Mouse (Mus musculus) limb, embryonic 11.5 days (tissue): ENCODE data around the gene Lta. TPM values are rescaled to one million over a fixed set of nuclear protein-coding genes. Genes with fewer than 3 reads are reported as not detected.

ENCODE experiments used
- ATAC-seq: fragments of 200-750 bp; cut with Nextera tagmentation; 2 replicates; pipeline ENCODE4 v1.8.0; 2017; ENCODE audit warnings: low read depth; ENCODE audit not compliant: insufficient number of reproducible peaks, low FRiP score, low TSS enrichment
- DNase-seq: peaks from one replicate; pipeline ENCODE4 v3.0.0-alpha.2; 2015; ENCODE audit warnings: low spot score
- H3K27ac ChIP-seq: fragments of 300-500 bp; sonication (generic); replicated peaks from 2 replicates; pipeline ENCODE4 v1.5.1; 2014; ENCODE audit warnings: low read depth, mild to moderate bottlenecking, low read length
- H3K27me3 ChIP-seq: fragments of 300-500 bp; sonication (generic); 2 replicates; pipeline ENCODE4 v1.6.1; 2014; ENCODE audit warnings: mild to moderate bottlenecking, low read length, mixed read lengths; ENCODE audit not compliant: control insufficient read depth, insufficient read depth
- H3K36me3 ChIP-seq: fragments of 300-500 bp; sonication (generic); 2 replicates; pipeline ENCODE4 v1.6.1; 2014; ENCODE audit warnings: mild to moderate bottlenecking, low read length, moderate library complexity, mixed read lengths; ENCODE audit not compliant: control insufficient read depth, insufficient read depth
- H3K4me1 ChIP-seq: fragments of 300-500 bp; sonication (generic); 2 replicates; pipeline ENCODE4 v1.6.1; 2014; ENCODE audit warnings: low read length, mixed read lengths; ENCODE audit not compliant: control insufficient read depth, insufficient read depth
- H3K4me2 ChIP-seq: fragments of 300-500 bp; sonication (generic); 2 replicates; pipeline ENCODE4 v1.6.1; 2014; ENCODE audit warnings: low read depth, mild to moderate bottlenecking, moderate library complexity; ENCODE audit not compliant: severe bottlenecking
- H3K4me3 ChIP-seq: fragments of 300-500 bp; sonication (generic); 2 replicates; pipeline ENCODE4 v1.5.1; 2014; ENCODE audit warnings: low read depth, low read length
- H3K9ac ChIP-seq: fragments of 300-500 bp; sonication (generic); 2 replicates; pipeline ENCODE4 v1.6.1; 2014; ENCODE audit warnings: mild to moderate bottlenecking, low read length
- H3K9me3 ChIP-seq: fragments of 300-500 bp; sonication (generic); 2 replicates; pipeline ENCODE4 v1.6.1; 2016; ENCODE audit warnings: low read length; ENCODE audit not compliant: control insufficient read depth
- WGBS: fragments of 180-500 bp; shearing (Covaris S2); extraction: QIAGEN DNeasy Blood & Tissue Kit; methylation state at CpG from one replicate; pipeline ENCODE4 v1.1.7; 2014; 5-methylcytosine and 5-hydroxymethylcytosine counted together
- polyA plus RNA-seq: library from polyadenylated mRNA; unstranded; fragments of >200 nt; fragmentation: Nextera tagmentation; extraction: Ambion mirVana; gene quantifications from 2 replicates; pipeline ENCODE4 v1.2.1, GENCODE M21; 2014

The Lta gene
- polyA plus RNA-seq: 0.11 and 0.27 TPM in 2 replicates

DNA sequence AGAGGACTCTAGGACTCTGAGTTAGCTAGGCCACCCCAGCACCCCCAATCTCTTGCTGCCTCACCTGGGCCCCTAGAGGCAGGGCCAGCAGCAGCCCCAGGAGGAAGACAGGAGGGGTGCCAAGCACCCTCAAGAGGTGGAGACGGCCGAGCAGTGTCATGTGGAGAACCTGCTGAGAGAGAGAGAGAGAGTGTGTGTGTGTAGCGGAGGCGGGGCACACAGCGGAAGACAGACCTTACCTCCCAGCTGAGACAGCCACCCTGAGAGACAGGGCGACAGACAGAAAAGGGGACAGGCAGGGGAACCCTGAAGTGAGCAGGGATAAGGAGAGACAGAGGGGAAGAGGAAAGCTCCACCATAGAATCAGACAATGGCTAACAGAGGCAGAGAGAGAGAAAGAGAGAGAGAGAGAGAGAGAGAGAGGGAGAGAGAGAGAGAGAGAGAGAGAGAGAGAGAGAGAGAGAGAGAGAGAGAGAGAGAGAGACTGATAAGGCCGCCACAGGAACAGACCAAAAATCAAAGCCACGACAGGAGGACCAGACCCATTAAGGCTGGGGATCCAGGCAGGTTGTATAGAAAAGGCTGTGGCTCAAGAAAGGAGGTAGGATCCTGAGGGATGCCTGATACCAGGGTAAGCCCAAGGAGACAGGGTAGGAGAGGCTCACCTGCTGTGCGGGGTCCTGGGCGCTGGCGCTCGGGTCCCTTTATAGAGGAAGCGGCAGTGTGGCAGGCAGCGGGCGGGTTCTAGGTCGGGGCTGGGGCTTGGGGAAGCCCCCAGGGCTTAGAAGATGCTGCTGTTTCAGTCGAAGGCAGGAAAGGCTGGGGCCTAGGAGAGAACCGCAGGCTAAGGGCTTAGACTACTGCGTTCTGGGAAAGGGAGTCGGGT lies at the start of gene Lta:
TSS of gene Lta (minus strand) at position 858 of the 886 bp plus-strand sequence.
- Histone ChIP-seq H3K9me3 (no peaks in the 10 kb centered on the region), H3K36me3 (no peaks in the 10 kb centered on the region), H3K27ac (no peak within 1 kb of the TSS), H3K4me1 (no peaks in the 10 kb centered on the region), H3K27me3 (peaks cover 18% of the 10 kb centered on the region; the same call in 1 of the 2 replicates), H3K9ac (no peak within 1 kb of the TSS), H3K4me3 (no peak within 1 kb of the TSS), H3K4me2 (no peak within 1 kb of the TSS)
- DNase-seq (no peak), ATAC-seq (no peak)
- WGBS: 29% methylated on average over 20 of the region's 20 CpGs

DNA sequence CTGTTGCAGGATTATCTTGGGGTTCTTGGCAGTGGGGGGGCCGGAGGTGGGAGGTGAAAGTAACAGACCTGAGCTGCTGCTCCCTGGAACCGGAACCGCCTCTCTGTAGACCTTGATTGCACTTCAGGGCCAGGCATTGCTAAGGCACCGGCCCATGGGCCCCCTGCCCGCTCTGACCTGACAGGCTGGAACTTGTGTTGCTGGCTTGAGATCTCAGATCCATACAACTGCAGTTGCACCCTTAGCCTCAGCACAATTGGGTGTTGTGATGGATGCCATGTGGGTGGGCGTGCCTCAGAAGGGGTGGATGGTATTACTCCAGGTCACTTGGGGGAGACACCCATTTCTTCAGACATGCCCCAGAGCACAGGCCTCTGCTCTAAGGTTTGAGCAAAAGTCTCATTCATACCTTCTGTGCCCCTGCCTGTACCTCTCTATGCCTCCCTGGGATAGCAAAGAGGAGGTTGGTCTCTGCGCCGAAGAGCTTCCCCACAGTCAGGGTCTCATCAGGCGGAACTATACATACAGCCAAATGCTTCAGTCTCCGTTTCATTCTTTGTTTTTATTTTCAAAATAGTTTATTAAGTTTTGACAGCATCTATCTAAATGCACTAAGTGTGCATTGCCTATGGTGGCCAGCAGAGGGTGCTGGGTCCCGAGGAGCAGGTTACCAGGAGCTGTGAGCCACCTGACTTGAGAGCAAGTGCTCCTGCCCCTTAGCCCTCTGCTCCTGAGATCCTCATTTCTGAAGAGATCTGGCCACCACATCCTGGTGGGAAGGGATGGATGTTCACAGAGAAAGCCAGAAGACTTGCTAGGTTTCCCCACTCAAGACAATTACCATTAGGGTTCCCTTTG lies 49.3 kb upstream of the Lta start:
- no peak overlapping the region for H3K4me3 ChIP-seq
- peak; percentile 37; the same call in 1 of the 2 replicates for ATAC-seq
- no peak overlapping the region for H3K27ac ChIP-seq
- H3K4me2 ChIP-seq: no peak overlapping the region
- peak; percentile 67 for DNase-seq
- H3K36me3 ChIP-seq: peaks cover 32% of the 10 kb centered on the region
- H3K4me1 ChIP-seq: no peaks in the 10 kb centered on the region
- H3K9me3 ChIP-seq: no peaks in the 10 kb centered on the region
- no peaks in the 10 kb centered on the region for H3K27me3 ChIP-seq
- 61% methylated on average over 11 of the region's 11 CpGs for WGBS
- H3K9ac ChIP-seq: no peak overlapping the region

DNA sequence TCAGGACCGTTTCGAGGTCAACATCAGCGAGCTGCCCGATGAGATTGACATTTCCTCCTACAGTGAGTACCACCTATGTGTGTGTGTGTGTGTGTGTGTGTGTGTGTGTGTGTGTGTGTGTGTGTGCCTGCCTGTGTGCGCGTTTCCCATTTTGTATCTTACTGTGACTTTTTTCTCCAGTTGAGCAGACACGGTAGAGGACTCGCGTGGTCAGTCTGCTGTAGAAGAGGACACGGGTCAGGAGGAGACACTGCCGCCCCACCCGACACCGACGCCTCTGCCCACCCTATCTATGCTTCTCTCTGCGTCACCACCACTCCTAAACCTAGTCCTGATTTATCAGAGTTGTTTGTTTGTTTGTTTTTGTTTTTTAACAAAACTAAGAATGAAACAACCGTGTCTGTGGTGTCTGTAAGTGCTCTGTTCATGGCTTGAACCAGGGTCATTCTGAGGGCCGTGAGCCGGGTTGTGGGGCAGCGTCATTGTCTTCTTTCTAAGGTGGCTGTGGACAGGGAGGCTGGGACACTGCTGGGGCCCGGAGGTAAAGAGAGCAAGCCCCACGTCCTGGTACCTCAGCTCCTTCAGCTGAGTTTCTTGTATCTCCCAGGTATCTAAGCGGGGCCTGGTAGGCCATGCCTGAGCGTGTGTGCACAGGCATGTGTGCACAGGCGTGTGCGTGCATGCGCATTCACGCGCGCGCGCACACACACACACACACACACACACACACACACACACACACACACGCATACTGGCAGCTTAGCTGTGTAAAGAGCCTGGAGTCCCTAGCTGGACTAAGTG lies 48.3 kb upstream of the Lta start:
- WGBS: 90% methylated on average over 32 of the region's 32 CpGs
- Histone ChIP-seq H3K9me3 (no peaks in the 10 kb centered on the region), H3K4me1 (no peaks in the 10 kb centered on the region), H3K4me3 (no peak overlapping the region), H3K36me3 (peaks cover 41% of the 10 kb centered on the region), H3K27me3 (no peaks in the 10 kb centered on the region), H3K9ac (no peak overlapping the region), H3K4me2 (no peak overlapping the region), H3K27ac (no peak overlapping the region)
- DNase-seq (no peak), ATAC-seq (no peak)

DNA sequence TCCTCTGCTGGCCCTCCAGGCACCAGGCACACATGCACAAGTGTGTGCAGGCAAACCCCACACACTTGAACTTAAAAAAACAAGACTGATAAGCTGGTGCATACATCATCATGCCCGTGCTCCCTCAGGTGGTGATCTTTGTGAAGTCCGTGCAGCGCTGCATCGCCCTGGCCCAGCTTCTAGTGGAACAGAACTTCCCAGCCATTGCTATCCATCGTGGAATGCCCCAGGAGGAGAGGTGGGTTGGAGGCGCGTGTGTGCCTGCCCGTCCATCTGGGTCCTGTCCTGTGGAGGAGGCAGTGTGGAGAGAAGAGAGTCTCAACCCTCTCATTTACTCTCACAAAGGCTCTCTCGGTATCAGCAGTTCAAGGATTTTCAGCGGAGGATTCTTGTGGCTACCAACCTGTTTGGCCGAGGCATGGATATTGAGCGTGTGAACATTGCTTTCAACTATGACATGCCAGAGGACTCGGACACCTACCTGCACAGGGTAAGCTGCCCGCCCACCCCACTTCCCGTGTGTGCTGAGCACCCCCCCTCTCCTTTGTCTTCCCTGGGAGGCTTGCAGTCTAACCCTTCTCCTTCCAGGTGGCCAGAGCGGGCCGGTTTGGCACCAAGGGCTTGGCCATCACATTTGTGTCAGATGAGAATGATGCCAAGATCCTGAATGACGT lies 47.6 kb upstream of the Lta start:
- H3K4me1 ChIP-seq: no peaks in the 10 kb centered on the region
- no peak for ATAC-seq
- no peak overlapping the region for H3K27ac ChIP-seq
- H3K4me3 ChIP-seq: no peak overlapping the region
- 86% methylated on average over 18 of the region's 18 CpGs for WGBS
- peaks cover 48% of the 10 kb centered on the region for H3K36me3 ChIP-seq
- H3K4me2 ChIP-seq: no peak overlapping the region
- no peak for DNase-seq
- no peaks in the 10 kb centered on the region for H3K9me3 ChIP-seq
- H3K9ac ChIP-seq: no peak overlapping the region
- no peaks in the 10 kb centered on the region for H3K27me3 ChIP-seq

DNA sequence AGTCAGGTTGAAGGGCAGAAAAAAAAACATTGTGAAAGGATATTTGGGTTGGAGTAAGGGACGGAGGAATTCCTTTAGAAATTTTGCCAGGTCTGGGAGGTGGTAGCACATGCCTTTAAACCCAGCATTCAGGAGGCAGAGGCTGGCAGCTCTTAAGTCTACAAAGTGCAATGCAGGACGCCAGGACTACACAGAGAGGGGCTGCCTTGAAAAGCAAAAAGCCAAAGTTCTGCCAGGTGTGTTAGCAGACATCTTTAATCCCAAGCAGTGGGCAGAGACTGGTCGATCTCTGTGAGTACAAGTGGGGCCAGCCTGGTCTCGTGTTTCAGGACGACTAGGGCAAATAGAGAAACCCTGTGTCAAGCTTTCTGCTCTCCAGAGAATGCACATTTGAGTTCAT lies 46.8 kb upstream of the Lta start:
- peaks cover 53% of the 10 kb centered on the region for H3K36me3 ChIP-seq
- 83% methylated on average over 5 of the region's 5 CpGs for WGBS

DNA sequence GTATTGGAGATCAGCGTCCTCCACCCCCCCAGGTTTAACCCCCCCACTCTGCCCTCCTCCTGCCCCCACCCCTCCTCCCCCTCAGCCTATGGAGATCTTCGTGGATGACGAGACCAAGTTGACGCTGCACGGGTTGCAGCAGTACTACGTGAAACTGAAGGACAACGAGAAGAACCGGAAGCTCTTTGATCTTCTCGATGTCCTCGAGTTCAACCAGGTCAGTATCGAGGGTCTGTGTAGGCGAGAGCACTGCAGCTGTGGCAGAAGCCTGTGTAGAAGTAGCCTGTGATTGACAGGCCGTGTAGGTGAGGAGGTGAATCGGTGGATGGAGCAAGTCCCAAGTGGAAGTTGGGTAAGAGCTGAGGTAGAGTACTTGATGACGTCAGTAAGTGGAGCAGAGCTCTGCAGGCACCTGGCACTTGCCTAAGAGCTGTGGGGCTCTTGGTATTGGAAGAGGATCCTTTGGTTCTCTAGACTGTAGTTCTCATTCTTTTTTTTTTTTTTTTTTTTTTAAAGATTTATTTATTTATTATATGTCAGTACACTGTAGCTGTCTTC lies 46.1 kb upstream of the Lta start:
- DNase-seq (no peak), ATAC-seq (no peak)
- WGBS: 87% methylated on average over 15 of the region's 15 CpGs
- Histone ChIP-seq H3K4me1 (no peaks in the 10 kb centered on the region), H3K9me3 (no peaks in the 10 kb centered on the region), H3K4me2 (no peak overlapping the region), H3K36me3 (peaks cover 60% of the 10 kb centered on the region), H3K4me3 (no peak overlapping the region), H3K9ac (no peak overlapping the region), H3K27ac (no peak overlapping the region), H3K27me3 (no peaks in the 10 kb centered on the region)

More for the DNA sequence above, 46.8 kb upstream of the Lta start:
- Histone ChIP-seq H3K4me1 (no peaks in the 10 kb centered on the region), H3K4me3 (no peak overlapping the region), H3K9ac (no peak overlapping the region), H3K27ac (no peak overlapping the region), H3K4me2 (no peak overlapping the region), H3K9me3 (no peaks in the 10 kb centered on the region), H3K27me3 (no peaks in the 10 kb centered on the region)
- ATAC-seq (no peak), DNase-seq (no peak)

DNA sequence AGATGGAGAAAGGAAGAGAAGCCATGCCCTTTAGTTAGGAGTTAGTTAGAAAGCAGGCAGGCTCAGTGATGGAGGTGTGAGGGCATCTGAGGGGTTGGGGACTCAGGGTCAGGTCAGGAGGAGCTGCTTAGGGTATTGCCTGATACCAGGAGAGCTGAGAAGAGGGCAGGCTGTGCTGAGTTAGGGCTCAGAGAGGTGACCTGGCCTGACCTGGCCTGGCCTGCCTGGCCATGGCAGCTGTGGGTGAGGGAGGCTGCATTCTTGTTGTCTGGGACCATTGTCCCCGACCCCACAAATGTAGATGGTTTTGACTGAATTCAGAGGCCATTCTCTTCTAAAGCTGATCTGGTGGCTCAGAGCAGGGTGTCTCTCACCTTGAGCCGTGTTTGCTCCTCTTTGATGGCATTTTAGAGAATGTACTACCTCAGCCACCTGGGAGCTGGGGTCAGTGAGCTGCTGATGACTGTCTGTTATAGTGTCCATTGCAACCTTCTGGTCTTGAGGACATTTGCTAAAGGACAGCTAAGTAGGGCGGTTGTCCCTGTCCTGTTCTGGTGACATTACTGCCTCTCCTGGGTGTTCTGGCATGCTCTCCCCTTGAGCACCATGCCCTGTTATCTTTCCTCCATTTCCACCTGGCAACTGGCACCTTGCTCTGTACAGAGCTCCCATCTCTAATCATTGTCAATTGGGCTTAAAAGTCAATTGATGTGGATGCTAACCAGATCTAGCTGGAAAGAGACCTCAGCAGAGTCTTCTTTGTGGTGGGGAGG lies 45.4 kb upstream of the Lta start:
- H3K36me3 ChIP-seq: peaks cover 66% of the 10 kb centered on the region
- WGBS: 86% methylated on average over 3 of the region's 3 CpGs
- DNase-seq: no peak
- no peaks in the 10 kb centered on the region for H3K27me3 ChIP-seq
- H3K4me3 ChIP-seq: no peak overlapping the region
- no peak overlapping the region for H3K4me2 ChIP-seq
- no peaks in the 10 kb centered on the region for H3K9me3 ChIP-seq
- ATAC-seq: no peak
- no peak overlapping the region for H3K27ac ChIP-seq
- H3K9ac ChIP-seq: no peak overlapping the region
- H3K4me1 ChIP-seq: no peaks in the 10 kb centered on the region
